Mouse (Mus musculus) hindbrain, embryonic 14.5 days (tissue): ENCODE results near the gene Fam189a2. TPM values are rescaled to one million over a fixed set of nuclear protein-coding genes. Genes with fewer than 3 reads are reported as not detected.

ENCODE experiments used
- ATAC-seq: fragments of 200-750 bp; cut with Nextera tagmentation; 2 replicates; pipeline ENCODE4 v1.8.0; 2017; ENCODE audit warnings: moderate number of reproducible peaks, mild to moderate bottlenecking, moderate TSS enrichment, moderate library complexity; ENCODE audit not compliant: low FRiP score
- DNase-seq: peaks from one replicate; pipeline ENCODE4 v3.0.0-alpha.2; 2015; ENCODE audit warnings: low spot score
- H3K27ac ChIP-seq: fragments of 300-500 bp; sonication (generic); 2 replicates; pipeline ENCODE4 v1.5.1; 2014; ENCODE audit warnings: mild to moderate bottlenecking, moderate library complexity
- H3K27me3 ChIP-seq: fragments of 300-500 bp; sonication (generic); 2 replicates; pipeline ENCODE4 v1.6.1; 2014; ENCODE audit warnings: mild to moderate bottlenecking, low read length, mixed read lengths; ENCODE audit not compliant: control insufficient read depth, insufficient read depth
- H3K36me3 ChIP-seq: fragments of 300-500 bp; sonication (generic); replicated peaks from 2 replicates; pipeline ENCODE4 v1.6.1; 2014; ENCODE audit not compliant: control insufficient read depth, insufficient read depth
- H3K4me1 ChIP-seq: fragments of 300-500 bp; sonication (generic); replicated peaks from 2 replicates; pipeline ENCODE4 v1.6.1; 2014; ENCODE audit warnings: antibody characterized with exemption, low read length, mixed read lengths; ENCODE audit not compliant: control insufficient read depth, insufficient read depth
- H3K4me2 ChIP-seq: fragments of 300-500 bp; sonication (generic); replicated peaks from 2 replicates; pipeline ENCODE4 v1.6.1; 2014; ENCODE audit warnings: mild to moderate bottlenecking, moderate library complexity
- H3K4me3 ChIP-seq: fragments of 300-500 bp; sonication (generic); replicated peaks from 2 replicates; pipeline ENCODE4 v1.5.1; 2014; ENCODE audit warnings: mild to moderate bottlenecking, low read length
- H3K9ac ChIP-seq: fragments of 300-500 bp; sonication (generic); 2 replicates; pipeline ENCODE4 v1.6.1; 2014
- H3K9me3 ChIP-seq: fragments of 300-500 bp; sonication (generic); 2 replicates; pipeline ENCODE4 v1.6.1; 2016; ENCODE audit warnings: low read length; ENCODE audit not compliant: control insufficient read depth
- WGBS: fragments of 180-500 bp; shearing (Covaris S2); extraction: QIAGEN DNeasy Blood & Tissue Kit; methylation state at CpG from one replicate; pipeline ENCODE4 v1.1.7; 2014; 5-methylcytosine and 5-hydroxymethylcytosine counted together
- polyA plus RNA-seq: library from polyadenylated mRNA; unstranded; fragments of >200 nt; fragmentation: Nextera tagmentation; extraction: Ambion mirVana; gene quantifications from 2 replicates; pipeline ENCODE4 v1.2.1, GENCODE M21; 2014

The Fam189a2 gene
- polyA plus RNA-seq, 1 experiment from 2014 or later = 2.8 TPM

DNA sequence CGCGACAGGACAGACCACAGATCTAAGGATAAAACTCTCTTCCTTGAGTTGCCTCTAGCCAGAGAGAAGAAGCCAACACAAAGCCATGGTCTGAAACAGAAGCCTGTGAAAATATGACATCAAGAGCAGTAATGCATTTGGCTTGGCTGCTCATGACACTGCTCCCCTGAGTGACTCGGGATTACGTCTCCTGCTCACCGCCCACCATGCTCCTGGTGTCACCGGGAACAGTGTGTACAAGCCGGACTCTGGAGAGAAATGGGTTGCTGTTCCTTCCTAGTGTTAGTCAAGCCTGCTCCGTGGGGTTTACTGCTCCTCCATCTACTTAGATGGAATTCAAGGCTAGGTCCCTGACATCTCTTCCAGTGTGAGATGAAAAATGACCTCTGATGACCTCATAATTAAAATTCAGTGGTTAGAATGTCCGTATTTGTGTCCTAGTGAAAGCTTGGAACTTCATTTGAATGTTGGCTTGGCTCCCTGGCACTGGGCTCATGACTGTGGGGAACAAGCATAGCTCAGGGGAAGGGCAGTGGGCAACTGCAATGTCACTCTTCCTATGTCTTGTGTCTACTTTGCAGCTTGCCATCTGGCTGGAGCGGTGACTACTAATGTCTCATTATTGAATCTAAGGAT is 23.7 kb downstream of the Fam189a2 start:
- no peak overlapping the region for H3K27ac ChIP-seq
- no peak overlapping the region for H3K4me2 ChIP-seq
- peaks cover 8% of the 10 kb centered on the region for H3K9me3 ChIP-seq
- H3K36me3 ChIP-seq = no peaks in the 10 kb centered on the region
- H3K4me1 ChIP-seq = no peaks in the 10 kb centered on the region
- H3K4me3 ChIP-seq = no peak overlapping the region
- no peaks in the 10 kb centered on the region for H3K27me3 ChIP-seq
- WGBS = 87% methylated on average over 10 of the region's 10 CpGs
- DNase-seq (no peak), ATAC-seq (no peak)
- no peak overlapping the region for H3K9ac ChIP-seq

DNA sequence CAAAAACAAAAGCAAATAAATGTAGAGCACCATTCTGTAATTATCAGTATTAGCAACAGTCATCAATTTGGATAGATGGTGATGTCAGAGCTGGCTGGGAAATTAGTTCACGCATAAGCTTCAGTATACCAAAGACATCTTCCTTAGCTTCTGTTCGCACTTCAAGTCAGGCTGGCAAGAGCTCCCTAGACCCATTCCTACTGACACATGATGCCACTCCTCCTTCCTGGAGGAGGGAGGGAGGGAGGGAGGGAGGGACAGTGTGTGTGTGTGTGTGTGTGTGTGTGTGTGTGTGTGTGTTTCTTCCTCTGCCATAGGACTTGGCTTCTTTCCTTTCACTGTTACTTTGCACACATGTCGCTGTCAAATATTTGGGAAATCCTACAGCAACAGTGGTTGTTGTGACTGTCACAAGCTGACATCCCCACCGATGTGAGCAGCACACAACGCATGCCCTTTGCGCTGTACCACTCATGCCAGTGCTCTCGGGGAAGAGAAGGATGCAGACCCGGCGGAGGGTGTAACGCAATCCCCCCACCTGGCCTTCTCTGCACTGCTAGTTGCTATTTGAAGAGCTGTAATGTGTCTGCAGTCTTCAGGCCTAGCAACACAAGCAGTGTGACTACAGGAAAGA is 34.9 kb downstream of the Fam189a2 start:
- Histone ChIP-seq H3K27me3 (no peaks in the 10 kb centered on the region), H3K4me2 (no peak overlapping the region), H3K4me3 (no peak overlapping the region), H3K4me1 (no peaks in the 10 kb centered on the region), H3K27ac (no peak overlapping the region), H3K36me3 (no peaks in the 10 kb centered on the region), H3K9me3 (no peaks in the 10 kb centered on the region), H3K9ac (no peak overlapping the region)
- no peak for DNase-seq
- 83% methylated on average over 10 of the region's 10 CpGs for WGBS
- no peak for ATAC-seq

DNA sequence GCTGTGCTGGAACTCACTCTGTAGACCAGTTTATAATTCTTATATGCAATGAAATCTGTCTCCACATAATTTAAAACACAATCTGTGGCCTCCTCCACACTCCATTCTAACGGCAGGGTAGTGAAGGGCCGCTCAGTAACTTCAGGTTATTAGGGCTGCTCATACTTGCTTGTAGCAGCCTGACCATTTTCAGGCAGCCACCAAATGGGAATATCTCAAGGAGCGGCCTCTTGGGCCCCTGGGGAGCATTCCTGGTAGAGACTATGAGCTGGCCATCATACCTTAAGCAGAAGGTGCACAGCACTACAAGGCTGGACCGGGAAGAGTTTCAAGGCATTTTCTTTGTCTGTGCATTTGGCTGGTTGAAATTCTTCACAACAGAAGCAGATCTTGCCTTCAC is 42.7 kb downstream of the Fam189a2 start:
- H3K36me3 ChIP-seq = no peaks in the 10 kb centered on the region
- no peak overlapping the region for H3K4me3 ChIP-seq
- no peak overlapping the region for H3K4me2 ChIP-seq
- no peak for DNase-seq
- H3K27me3 ChIP-seq = no peaks in the 10 kb centered on the region
- no peak overlapping the region for H3K27ac ChIP-seq
- WGBS = 93% methylated on average over 4 of the region's 4 CpGs
- no peaks in the 10 kb centered on the region for H3K9me3 ChIP-seq
- no peak overlapping the region for H3K9ac ChIP-seq
- H3K4me1 ChIP-seq = peaks cover 3% of the 10 kb centered on the region; the same call in 1 of the 2 replicates
- ATAC-seq = no peak

DNA sequence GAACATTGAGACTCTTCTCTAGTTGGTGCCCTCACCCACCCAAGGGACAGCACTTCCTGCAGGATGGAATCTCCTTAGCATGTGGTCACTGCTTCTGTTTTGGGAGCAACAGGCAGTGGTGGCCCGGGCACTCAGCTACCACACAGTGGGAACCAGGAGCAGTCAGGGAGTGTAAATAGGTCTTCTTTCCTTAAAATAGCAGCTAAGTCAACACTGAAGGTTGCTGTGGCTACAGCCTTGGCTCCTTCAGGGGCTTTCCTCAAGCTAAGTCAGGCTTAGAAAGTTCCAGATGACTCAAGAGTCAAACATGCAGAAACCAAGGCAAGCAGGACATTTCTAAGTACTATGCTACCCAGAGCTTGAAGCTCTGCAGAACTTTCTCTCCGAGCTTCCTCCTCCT is 43.5 kb downstream of the Fam189a2 start:
- H3K4me3 ChIP-seq = no peak overlapping the region
- no peak overlapping the region for H3K9ac ChIP-seq
- no peaks in the 10 kb centered on the region for H3K9me3 ChIP-seq
- H3K27me3 ChIP-seq = no peaks in the 10 kb centered on the region
- H3K36me3 ChIP-seq = no peaks in the 10 kb centered on the region
- DNase-seq (no peak), ATAC-seq (no peak)
- H3K4me2 ChIP-seq = no peak overlapping the region
- H3K27ac ChIP-seq = no peak overlapping the region
- peaks cover 3% of the 10 kb centered on the region; the same call in 1 of the 2 replicates for H3K4me1 ChIP-seq
- 77% methylated on average over 2 of the region's 2 CpGs for WGBS

DNA sequence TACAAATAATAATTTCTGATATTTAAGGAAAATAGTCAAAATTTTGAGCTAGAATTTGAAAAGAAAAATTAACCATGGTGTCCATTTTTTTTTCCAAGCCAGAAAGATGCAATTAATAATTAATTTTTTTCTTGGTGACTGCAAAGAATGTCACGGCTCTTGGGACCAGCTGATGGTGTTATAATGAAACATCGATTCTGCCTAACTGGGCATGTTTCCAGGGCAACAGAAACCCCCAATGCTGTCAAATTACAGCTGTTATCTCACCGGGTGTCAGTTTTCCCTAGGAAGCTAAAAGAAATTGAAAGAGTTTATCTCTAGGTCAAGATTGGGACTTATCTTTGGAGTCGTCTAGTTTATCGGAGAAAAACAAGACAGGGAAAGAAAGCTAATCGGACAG is 46.6 kb downstream of the Fam189a2 start:
- DNase-seq = peak; percentile 28
- H3K9ac ChIP-seq = no peak overlapping the region
- peaks cover 3% of the 10 kb centered on the region; the same call in 1 of the 2 replicates for H3K4me1 ChIP-seq
- no peaks in the 10 kb centered on the region for H3K27me3 ChIP-seq
- H3K9me3 ChIP-seq = no peaks in the 10 kb centered on the region
- H3K4me3 ChIP-seq = no peak overlapping the region
- no peak for ATAC-seq
- no peak overlapping the region for H3K4me2 ChIP-seq
- 41% methylated on average over 6 of the region's 6 CpGs for WGBS
- H3K27ac ChIP-seq = peak overlapping the region; percentile 26; the same call in 1 of the 2 replicates
- H3K36me3 ChIP-seq = no peaks in the 10 kb centered on the region

DNA sequence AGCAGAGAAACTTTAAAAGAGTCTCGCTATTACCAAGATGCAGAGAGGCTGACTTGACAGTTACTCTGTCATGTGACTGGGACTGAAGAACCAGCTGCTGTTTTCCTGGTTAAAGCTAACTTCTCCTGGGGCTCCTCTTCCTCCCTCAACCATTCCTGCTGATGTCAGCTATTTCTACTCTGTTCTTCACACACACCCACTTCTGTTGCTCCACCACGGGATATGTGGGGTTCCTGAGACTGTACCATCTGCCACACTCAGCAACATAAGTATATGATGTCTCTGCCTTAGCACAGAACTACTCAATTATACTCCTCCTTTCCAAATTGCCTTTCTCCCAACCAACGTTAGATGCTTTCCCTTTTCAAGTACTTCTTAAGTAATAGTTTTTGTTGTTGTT is 50.2 kb downstream of the Fam189a2 start:
- peaks cover 3% of the 10 kb centered on the region; the same call in 1 of the 2 replicates for H3K4me1 ChIP-seq
- no peaks in the 10 kb centered on the region for H3K36me3 ChIP-seq
- DNase-seq = no peak
- H3K9me3 ChIP-seq = no peaks in the 10 kb centered on the region
- no peak overlapping the region for H3K4me3 ChIP-seq
- no peak overlapping the region for H3K27ac ChIP-seq
- ATAC-seq = no peak
- no peak overlapping the region for H3K4me2 ChIP-seq
- H3K9ac ChIP-seq = no peak overlapping the region
- 78% methylated on average over 3 of the region's 3 CpGs for WGBS
- H3K27me3 ChIP-seq = no peaks in the 10 kb centered on the region

DNA sequence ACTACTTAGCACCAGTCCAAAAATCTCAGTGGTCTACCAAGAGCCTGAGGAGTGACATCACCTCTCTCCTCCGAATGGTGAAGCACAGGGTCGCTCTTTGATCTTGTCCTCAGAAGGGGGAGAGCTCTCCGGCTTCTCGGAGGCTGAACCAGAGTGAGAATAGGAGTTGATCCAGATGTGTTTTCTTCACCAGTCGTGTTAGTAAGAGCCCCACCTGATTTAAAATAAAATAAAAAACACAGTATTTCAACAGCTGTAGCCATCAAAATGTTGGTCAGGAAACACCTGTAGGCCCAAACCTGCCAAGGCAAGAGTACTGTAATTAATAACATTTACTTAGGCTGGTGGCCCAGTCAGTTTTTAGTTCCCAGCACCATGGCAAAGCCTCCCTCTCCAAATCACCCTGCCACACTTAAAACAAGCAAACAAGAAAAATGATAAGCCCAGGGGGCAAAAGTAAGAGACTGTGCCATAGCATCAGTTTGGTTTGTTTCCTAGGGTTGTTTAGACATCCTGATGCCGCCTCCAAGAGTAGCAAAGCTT is 52.8 kb downstream of the Fam189a2 start:
- peaks cover 4% of the 10 kb centered on the region; the same call in 1 of the 2 replicates for H3K4me1 ChIP-seq
- H3K9me3 ChIP-seq = no peaks in the 10 kb centered on the region
- no peak overlapping the region for H3K4me2 ChIP-seq
- H3K9ac ChIP-seq = no peak overlapping the region
- 79% methylated on average over 6 of the region's 6 CpGs for WGBS
- no peaks in the 10 kb centered on the region for H3K27me3 ChIP-seq
- H3K27ac ChIP-seq = no peak overlapping the region
- ATAC-seq (no peak), DNase-seq (no peak)
- H3K36me3 ChIP-seq = no peaks in the 10 kb centered on the region
- H3K4me3 ChIP-seq = no peak overlapping the region

DNA sequence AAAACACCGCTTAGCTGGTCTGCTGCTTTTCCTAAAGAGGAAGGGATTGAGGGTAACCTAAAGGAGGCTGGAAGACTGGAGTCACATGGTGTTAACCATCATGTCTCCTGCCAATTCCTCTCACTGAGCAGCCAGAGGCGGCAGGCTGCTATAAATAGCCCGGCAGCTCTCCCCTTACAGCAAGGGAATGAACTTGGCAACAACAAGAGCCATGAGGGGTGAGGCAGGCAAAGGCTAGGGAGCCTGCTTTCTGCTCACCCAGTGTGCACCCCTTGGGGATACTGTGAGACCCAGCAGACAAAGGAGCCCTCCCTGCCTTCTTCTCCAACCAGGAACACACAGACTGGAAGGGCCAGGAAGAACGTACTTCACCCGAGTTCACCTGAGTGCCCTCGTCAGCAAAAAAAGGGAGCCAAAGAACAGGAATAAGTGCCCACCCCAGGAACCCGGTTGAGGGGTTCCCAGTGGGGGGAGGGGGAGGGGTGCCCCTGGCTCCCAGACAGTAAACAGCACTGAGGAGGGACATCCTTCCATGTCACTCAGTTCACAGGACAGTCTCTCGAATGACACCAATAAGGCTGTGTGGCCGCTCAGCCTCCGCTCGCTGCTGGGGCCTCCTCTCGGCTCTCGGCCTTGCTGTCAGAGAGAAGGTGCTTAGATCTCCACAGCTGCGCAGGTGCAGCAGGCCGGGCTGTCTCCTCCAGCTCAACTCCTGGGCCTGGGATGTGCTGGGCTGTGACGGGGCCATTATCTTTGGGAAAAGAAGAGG is 57.8 kb downstream of the Fam189a2 start:
- DNase-seq (peak; percentile 43), ATAC-seq (peak; percentile 70; the same call in 1 of the 2 replicates)
- peaks cover 10% of the 10 kb centered on the region; the same call in 1 of the 2 replicates for H3K4me1 ChIP-seq
- no peaks in the 10 kb centered on the region for H3K27me3 ChIP-seq
- no peak overlapping the region for H3K4me2 ChIP-seq
- no peak overlapping the region for H3K9ac ChIP-seq
- H3K27ac ChIP-seq = peak overlapping the region; percentile 32
- no peak overlapping the region for H3K4me3 ChIP-seq
- H3K9me3 ChIP-seq = no peaks in the 10 kb centered on the region
- H3K36me3 ChIP-seq = no peaks in the 10 kb centered on the region
- 61% methylated on average over 16 of the region's 16 CpGs for WGBS

DNA sequence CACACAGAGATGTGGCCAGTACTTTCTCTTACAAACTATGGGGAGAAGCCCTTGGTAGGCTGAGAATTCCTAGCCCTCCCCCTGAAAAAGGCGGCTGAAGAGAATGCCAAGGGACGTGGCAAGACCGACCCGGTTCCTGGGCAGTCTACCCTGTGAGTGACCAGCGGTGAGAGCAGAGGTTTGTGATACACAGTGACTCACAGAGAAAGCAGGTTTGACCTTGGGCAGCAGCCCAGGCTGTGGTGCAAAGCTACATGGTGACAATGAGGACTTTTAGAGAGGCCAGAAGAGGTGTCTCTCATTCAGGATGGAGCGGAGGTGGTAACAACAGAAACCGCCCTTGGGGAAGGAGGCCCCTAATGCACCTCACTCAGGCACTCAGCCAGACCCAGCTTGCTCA is 59.4 kb downstream of the Fam189a2 start:
- H3K27me3 ChIP-seq = no peaks in the 10 kb centered on the region
- H3K9me3 ChIP-seq = no peaks in the 10 kb centered on the region
- H3K4me2 ChIP-seq = no peak overlapping the region
- no peak overlapping the region for H3K4me3 ChIP-seq
- H3K9ac ChIP-seq = no peak overlapping the region
- no peaks in the 10 kb centered on the region for H3K36me3 ChIP-seq
- peaks cover 10% of the 10 kb centered on the region; the same call in 1 of the 2 replicates for H3K4me1 ChIP-seq
- no peak overlapping the region for H3K27ac ChIP-seq
- DNase-seq = no peak
- 94% methylated on average over 7 of the region's 7 CpGs for WGBS
- no peak for ATAC-seq
